Mouse (Mus musculus) thymus, postnatal 36 days (tissue): Measurements from ENCODE around the gene Arl6ip5.

Experiments used
- DNase-seq, 2 experiments: peaks; one replicate each; pipeline ENCODE4 v3.0.0; 2022; ENCODE audit warnings: mixed read lengths in 2 of 2

Gene Arl6ip5

DNA sequence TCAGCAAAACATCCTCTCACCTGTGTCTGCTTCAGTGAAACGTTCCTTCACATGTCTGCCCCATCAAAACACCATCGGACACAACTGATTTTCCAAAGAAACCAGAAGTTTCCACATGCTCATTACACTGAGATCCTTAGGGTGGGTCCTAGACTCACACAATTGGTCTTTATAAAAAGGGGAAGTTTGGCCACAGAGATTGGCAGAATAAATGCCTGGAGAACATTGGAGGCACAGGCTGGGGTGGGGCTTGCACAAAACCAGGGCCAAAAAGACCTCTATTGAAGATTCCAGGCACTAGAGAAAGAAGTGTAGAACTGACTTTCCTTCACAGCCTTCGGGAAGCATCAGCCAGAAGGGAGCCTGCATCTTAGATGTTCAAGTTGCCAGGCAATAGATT, 63.3 kb downstream of the Arl6ip5 start:
- no peak for DNase-seq

DNA sequence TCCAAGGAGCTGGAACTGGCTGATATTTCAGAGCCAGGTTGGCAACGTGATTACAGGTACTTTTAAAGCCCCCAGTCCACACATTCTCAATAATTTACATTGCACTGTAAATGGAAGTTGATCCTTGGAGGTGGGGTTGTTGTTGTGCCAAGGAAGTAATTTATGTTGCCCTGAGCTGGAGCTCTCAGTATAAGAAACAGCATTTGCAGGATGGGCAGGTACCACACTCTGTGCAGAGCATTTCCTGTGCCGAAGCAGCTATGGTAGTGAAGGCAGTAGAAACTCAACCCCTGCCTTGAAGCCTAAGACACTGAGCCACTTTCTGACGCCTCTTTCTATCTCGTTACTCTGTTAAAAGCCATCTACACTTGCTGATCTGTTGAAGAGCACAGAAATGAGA, 65.3 kb downstream of the Arl6ip5 start:
- peak in 1 of 2 experiments; percentile 27 for DNase-seq

DNA sequence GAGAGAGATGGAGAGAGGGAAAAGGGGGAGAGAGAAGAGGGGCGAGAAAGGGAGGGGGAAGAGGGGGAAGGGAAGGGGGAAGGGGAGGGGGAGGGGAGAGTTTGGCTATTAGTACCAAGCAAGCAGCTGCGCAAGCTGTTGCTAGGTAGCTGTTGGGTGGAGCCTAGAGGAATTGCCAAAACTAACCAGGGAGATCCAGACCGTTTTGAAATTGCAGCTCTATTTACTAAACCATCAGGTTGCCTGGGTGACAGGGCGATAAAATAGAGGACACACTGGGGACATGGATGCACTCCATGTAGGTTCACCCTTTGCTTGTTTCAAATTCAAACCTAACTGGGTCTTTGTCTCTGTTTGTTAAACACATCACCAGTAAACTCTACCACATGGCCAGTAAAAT, 65.9 kb downstream of the Arl6ip5 start:
- no peak for DNase-seq

DNA sequence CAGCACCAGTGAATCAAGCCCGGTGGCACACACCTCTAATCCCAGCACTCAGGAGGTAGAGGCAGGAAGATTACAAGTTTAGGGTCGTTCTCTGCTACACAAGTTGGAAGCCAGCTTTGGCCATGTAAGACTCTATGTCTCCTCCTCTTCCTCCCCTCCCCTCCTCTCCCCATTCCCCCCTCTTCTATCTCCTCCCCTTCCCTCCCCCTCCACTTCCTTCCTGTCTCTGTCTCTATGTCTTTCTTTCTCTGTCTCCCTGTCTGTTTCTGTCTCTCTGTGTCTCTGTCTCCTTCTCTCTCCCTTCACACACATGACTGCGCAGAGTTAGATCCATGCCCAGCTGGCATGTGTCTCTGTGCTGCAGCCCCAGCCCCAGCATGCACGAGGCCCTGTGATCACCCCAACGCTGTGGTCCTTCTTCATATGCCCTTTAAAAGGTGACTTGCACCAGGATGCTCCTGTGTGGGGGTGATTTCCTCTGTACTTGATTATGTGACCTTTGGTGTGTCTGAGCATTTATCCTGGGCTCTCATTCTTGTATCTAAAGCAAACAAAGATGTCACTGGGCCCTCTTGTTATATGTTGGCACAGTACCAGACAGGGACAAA, 66.5 kb downstream of the Arl6ip5 start:
- DNase-seq: peak in 1 of 2 experiments; percentile 19

DNA sequence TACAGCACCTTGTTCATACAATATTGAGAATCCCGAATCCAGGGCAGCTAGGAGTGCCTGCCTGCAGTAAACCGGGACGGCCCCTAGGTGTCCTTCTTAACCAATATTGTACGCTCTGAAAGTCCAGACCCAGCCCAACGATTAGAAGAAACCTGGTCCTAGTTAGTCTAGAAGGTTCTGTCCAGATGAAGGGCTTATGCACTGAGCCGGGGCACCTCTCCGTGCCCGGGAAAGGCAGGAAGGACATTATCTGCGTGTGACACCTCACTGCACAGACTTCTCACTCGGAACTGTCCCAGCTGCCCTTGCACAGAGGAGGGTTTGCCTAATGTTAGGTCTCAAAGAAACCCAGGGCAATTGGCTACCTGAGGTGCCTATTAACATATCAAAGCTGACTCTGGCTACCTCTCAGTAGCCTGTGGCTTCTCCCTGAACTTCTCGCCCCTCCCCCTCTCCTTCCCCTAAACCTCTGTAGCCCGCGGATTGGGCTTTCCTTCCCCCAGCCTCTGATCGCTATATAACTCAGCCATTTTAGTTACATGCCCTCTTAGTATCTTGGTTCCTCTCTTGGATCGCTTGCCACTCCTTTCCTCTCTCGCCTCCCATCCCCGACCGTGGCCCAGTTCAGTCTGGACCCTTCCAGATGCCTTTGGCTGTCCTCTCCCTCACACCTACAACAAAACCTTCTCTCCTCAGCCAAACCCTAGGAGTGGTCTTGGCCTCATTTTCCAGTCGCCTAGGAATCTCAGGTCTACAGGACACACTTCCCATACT, 67.7 kb downstream of the Arl6ip5 start:
- DNase-seq: peak; percentile 66 to 74

DNA sequence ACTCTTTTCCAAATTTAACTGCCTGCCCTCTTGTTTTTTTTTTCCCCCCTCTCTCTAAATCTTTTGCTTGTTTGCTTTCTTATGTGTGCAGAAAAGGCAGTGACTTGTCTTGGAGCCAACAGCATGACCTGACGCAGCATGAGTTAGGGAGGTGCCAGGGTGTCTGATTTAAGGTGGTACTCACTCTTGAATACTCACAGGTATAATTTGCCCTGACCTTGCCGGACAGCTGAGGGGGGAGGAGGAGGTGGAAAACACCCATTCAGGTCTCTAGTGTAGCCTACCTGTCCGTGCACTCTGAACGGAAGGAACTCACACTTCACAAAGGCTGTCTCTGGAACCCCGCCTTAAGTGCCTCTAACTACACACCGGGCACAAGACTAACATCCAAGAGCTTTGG, 68.4 kb downstream of the Arl6ip5 start:
- no peak for DNase-seq
